Mouse (Mus musculus): ENCODE data around the gene Sh3gl2.

DNA sequence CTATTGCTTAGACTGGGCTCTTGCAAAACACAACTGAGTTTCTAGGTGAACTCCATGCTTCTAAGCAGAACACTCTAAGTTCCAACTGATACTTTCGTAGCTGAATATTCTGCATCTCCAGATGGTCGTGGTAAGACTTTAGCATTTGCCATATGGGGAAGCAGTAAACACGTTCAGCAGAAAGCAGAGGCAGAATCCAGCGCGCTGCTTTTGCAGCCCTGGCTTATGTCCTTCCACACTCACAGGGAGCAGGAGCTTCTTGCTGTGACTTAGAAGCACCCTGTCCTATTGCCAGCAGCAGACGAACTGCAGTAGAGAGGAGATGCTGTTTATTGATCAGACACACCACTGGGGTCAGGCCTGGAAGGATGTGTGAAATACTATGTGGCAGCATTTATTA lies 120.5 kb downstream of the Sh3gl2 start:
- TF ChIP-seq RCOR1 (conservative IDR thresholded peaks at IDR 0.05; ENCODE audit: low read depth, low read length) (no peak), ZKSCAN1 (IDR thresholded peaks at IDR 0.05; ENCODE audit: borderline replicate concordance, low read depth, low read length) (no peak), CTCF (conservative IDR thresholded peaks at IDR 0.05 in 1 of 2, IDR thresholded peaks at IDR 0.05 in 1 of 2; ENCODE audit: low read depth in 2 of 2, low read length in 2 of 2) (no peak), MEF2A (IDR thresholded peaks at IDR 0.05; ENCODE audit: borderline replicate concordance, low read depth, low read length) (no peak), USF1 (IDR thresholded peaks at IDR 0.05; ENCODE audit: low read depth, low read length) (no peak), CHD2 (IDR thresholded peaks at IDR 0.05; ENCODE audit: low read length) (no peak), POLR2AphosphoS2 (IDR thresholded peaks at IDR 0.05; ENCODE audit: low read depth, low read length) (no peak), JUN (IDR thresholded peaks at IDR 0.05; ENCODE audit: insufficient read depth, low read depth, low read length) (no peak), ETS1 (conservative IDR thresholded peaks at IDR 0.05; ENCODE audit: low read depth, low read length) (no peak), MAZ (IDR thresholded peaks at IDR 0.05; ENCODE audit: low read depth, low read length) (no peak), CHD1 (IDR thresholded peaks at IDR 0.05; ENCODE audit: low read depth, low read length) (no peak), ZC3H11A (IDR thresholded peaks at IDR 0.05; ENCODE audit: low read depth, low read length) (no peak), MXI1 (IDR thresholded peaks at IDR 0.05; ENCODE audit: low read depth, low read length) (no peak)
